Comparison of ENCODE assay signal across 9 mouse cellular contexts in the genomic region with DNA sequence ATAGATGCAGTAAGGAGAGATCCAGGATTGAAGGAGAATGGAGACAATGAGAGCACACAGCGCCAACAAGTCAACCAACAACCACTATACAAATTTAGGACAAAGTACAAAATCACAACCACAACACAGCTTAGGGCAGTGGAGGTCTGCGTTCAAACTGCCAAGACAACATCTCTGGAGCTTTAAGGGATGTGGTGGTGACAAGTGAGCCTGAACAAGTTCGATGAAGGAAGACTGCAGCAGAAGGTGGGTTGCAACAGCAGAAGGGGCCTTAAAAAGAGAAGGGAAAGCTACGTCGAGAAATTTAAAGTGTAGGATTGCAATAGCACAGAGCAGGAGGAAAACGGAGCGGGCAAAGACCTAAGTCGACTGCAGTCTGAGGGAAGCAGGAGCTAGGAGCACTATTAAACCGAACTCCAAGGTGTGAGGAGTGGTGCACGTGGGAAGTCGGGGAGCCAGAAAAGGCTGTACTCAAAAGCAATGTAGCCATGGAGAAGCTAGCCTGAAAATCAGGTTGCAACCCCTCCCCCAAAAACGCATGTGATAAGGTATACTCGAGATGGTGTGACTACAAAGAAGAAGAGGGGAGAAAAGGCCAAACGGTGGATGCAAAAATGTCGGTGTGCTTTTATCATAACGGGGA. TPM values are rescaled to one million over a fixed set of nuclear protein-coding genes. Genes with fewer than 3 reads are reported as not detected.
DNase-seq lines count a peak whose midpoint lies in the region; ATAC-seq lines count a peak whose summit lies in the region.
"Had no signal": no experiment of that assay in that cellular context is flagged by ENCODE, and none has a peak within 500 bp of the region (broad histone marks: within the 10 kb centered on the region; RNA-seq: fewer than 3 reads in every experiment).

No protein-coding gene starts in this region.

- H3K9me3 ChIP-seq in forebrain, embryonic 11.5 days (ENCODE audit: control insufficient read depth, low read length), result no peaks in the 10 kb centered on the region
- no peaks in the 10 kb centered on the region for H3K9me3 ChIP-seq in intestine, embryonic 15.5 days
- H3K9me3 ChIP-seq in limb, embryonic 11.5 days (ENCODE audit: control insufficient read depth, low read length), result no peaks in the 10 kb centered on the region
- no peaks in the 10 kb centered on the region for H3K9me3 ChIP-seq in neural tube, embryonic 11.5 days (ENCODE audit: control insufficient read depth, low read length)

- peak overlapping the region; percentile 62 for H3K4me3 ChIP-seq in forebrain, embryonic 11.5 days (ENCODE audit: low read depth, low read length)
- H3K4me3 ChIP-seq in intestine, embryonic 15.5 days (replicated peaks), result peak overlapping the region; percentile 85
- H3K4me3 ChIP-seq in limb, embryonic 11.5 days (ENCODE audit: low read depth, low read length), result peak overlapping the region; percentile 88
- H3K4me3 ChIP-seq in neural tube, embryonic 11.5 days (ENCODE audit: low read depth, low read length), result peak overlapping the region; percentile 88

- no peak for ATAC-seq in forebrain, embryonic 11.5 days (replicated peaks; ENCODE audit: low FRiP score)
- ATAC-seq in intestine, embryonic 15.5 days, result no peak
- ATAC-seq in limb, embryonic 11.5 days (ENCODE audit: insufficient number of reproducible peaks, low FRiP score, low TSS enrichment, low read depth), result no peak
- ATAC-seq in neural tube, embryonic 11.5 days (ENCODE audit: insufficient read depth, low FRiP score, low TSS enrichment), result no peak

- peak; percentile 21 for DNase-seq in adrenal gland, postnatal 14 days
- no peak for DNase-seq in adrenal gland, postnatal 4 days (ENCODE audit: low spot score in 2 of 2)
- DNase-seq in R1 (ENCODE audit: low read depth, low spot score), result peak; percentile 40
- DNase-seq in forebrain, embryonic 11.5 days (ENCODE audit: low spot score), result peak; percentile 51
- DNase-seq in limb, embryonic 11.5 days (ENCODE audit: low spot score), result peak; percentile 46
- DNase-seq in neural tube, embryonic 11.5 days (ENCODE audit: low spot score), result no peak
- no peak for DNase-seq in gastrocnemius, adult 8-10 months (ENCODE audit: low spot score in 2 of 2)

- H3K27me3 ChIP-seq in forebrain, embryonic 11.5 days (ENCODE audit: control insufficient read depth, insufficient read depth, low read length), result no peaks in the 10 kb centered on the region
- no peaks in the 10 kb centered on the region for H3K27me3 ChIP-seq in intestine, embryonic 15.5 days (replicated peaks)
- H3K27me3 ChIP-seq in limb, embryonic 11.5 days (ENCODE audit: control insufficient read depth, insufficient read depth, low read length), result no peaks in the 10 kb centered on the region
- no peaks in the 10 kb centered on the region for H3K27me3 ChIP-seq in neural tube, embryonic 11.5 days (ENCODE audit: control insufficient read depth, insufficient read depth, low read length)
- H3K27me3 ChIP-seq: Patski had no signal

- 3% methylated on average over 16 of the region's 16 CpGs for WGBS in forebrain, embryonic 11.5 days
- 4% methylated on average over 16 of the region's 16 CpGs for WGBS in intestine, embryonic 15.5 days
- 4% methylated on average over 16 of the region's 16 CpGs for WGBS in limb, embryonic 11.5 days
- 3% methylated on average over 16 of the region's 16 CpGs for WGBS in neural tube, embryonic 11.5 days

- no peak overlapping the region for H3K27ac ChIP-seq in forebrain, embryonic 11.5 days (ENCODE audit: low read depth, low read length)
- 0 out of 2 replicates have a peak overlapping the region, but pooled peaks have one; percentile 19 for H3K27ac ChIP-seq in intestine, embryonic 15.5 days
- no peak overlapping the region; the same call in 1 of the 2 replicates for H3K27ac ChIP-seq in limb, embryonic 11.5 days (replicated peaks; ENCODE audit: low read depth, low read length)
- H3K27ac ChIP-seq in neural tube, embryonic 11.5 days (ENCODE audit: low read depth, low read length), result no peak overlapping the region

- H3K4me2 ChIP-seq in forebrain, embryonic 11.5 days (ENCODE audit: low read depth, low read length, severe bottlenecking), result peak overlapping the region; percentile 58
- H3K4me2 ChIP-seq in intestine, embryonic 15.5 days (replicated peaks), result peak overlapping the region; percentile 80
- peak overlapping the region; percentile 81 for H3K4me2 ChIP-seq in limb, embryonic 11.5 days (ENCODE audit: low read depth, severe bottlenecking)
- peak overlapping the region; percentile 83 for H3K4me2 ChIP-seq in neural tube, embryonic 11.5 days (ENCODE audit: low read depth)

- H3K9ac ChIP-seq in forebrain, embryonic 11.5 days (ENCODE audit: low read length), result peak overlapping the region; percentile 86
- peak overlapping the region; percentile 88 for H3K9ac ChIP-seq in intestine, embryonic 15.5 days
- H3K9ac ChIP-seq in limb, embryonic 11.5 days (ENCODE audit: low read length), result peak overlapping the region; percentile 92
- H3K9ac ChIP-seq in neural tube, embryonic 11.5 days (ENCODE audit: low read length), result peak overlapping the region; percentile 92

- peaks cover 5% of the 10 kb centered on the region; the same call in 1 of the 2 replicates for H3K4me1 ChIP-seq in forebrain, embryonic 11.5 days (replicated peaks; ENCODE audit: control insufficient read depth, insufficient read depth, low read length)
- peaks cover 9% of the 10 kb centered on the region; the same call in 1 of the 2 replicates for H3K4me1 ChIP-seq in intestine, embryonic 15.5 days (replicated peaks)
- H3K4me1 ChIP-seq in limb, embryonic 11.5 days (ENCODE audit: control insufficient read depth, insufficient read depth, low read length), result no peaks in the 10 kb centered on the region
- H3K4me1 ChIP-seq in neural tube, embryonic 11.5 days (ENCODE audit: control insufficient read depth, insufficient read depth, low read length), result no peaks in the 10 kb centered on the region; the same call in 1 of the 2 replicates

- no peaks in the 10 kb centered on the region for H3K36me3 ChIP-seq in forebrain, embryonic 11.5 days (ENCODE audit: control insufficient read depth, insufficient read depth, low read length)
- H3K36me3 ChIP-seq in intestine, embryonic 15.5 days, result no peaks in the 10 kb centered on the region
- no peaks in the 10 kb centered on the region for H3K36me3 ChIP-seq in limb, embryonic 11.5 days (ENCODE audit: control insufficient read depth, insufficient read depth, low read length)
- no peaks in the 10 kb centered on the region for H3K36me3 ChIP-seq in neural tube, embryonic 11.5 days (ENCODE audit: control insufficient read depth, insufficient read depth, low read length)

RNA-seq across cellular contexts. Expression of a gene that starts 1.3 kb away (rescaled TPM):
- 35.7 and 37.5 TPM in 2 replicates for total RNA-seq in adrenal gland, postnatal 14 days (2021)
- total RNA-seq in adrenal gland, postnatal 4 days (2021), result 10 to 100 TPM; 39.0 to 40.4 TPM
- 46.9 and 48.5 TPM in 2 replicates for polyA plus RNA-seq in forebrain, embryonic 11.5 days (2014; fragmentation: Nextera tagmentation; extraction: Ambion mirVana)
- polyA plus RNA-seq in intestine, embryonic 15.5 days (2015; fragmentation: Nextera tagmentation; extraction: Ambion mirVana), result 35.5 and 36.2 TPM in 2 replicates
- polyA plus RNA-seq in limb, embryonic 11.5 days (2014; fragmentation: Nextera tagmentation; extraction: Ambion mirVana), result 35.1 and 35.9 TPM in 2 replicates
- 36.4 and 39.9 TPM in 2 replicates for polyA plus RNA-seq in neural tube, embryonic 11.5 days (2014; fragmentation: Nextera tagmentation; extraction: Ambion mirVana)
- 10 to 100 TPM; 33.6 to 45.8 (median 36.6) TPM for total RNA-seq in gastrocnemius, adult 8-10 months (2022)

Comparison
In these comparisons a context has a peak if more than half of its experiments do, and no peak if none do; other contexts are left out.
1. DNase-seq: peak in adrenal gland, postnatal 14 days (single experiment), R1 (single experiment), forebrain, embryonic 11.5 days (single experiment) and limb, embryonic 11.5 days (single experiment); none in adrenal gland, postnatal 4 days (0 of 2), neural tube, embryonic 11.5 days (single experiment) and gastrocnemius, adult 8-10 months (0 of 2).
2. Peak in every context shown above with its lines, with median percentiles within 50 percentile points of each other: H3K4me2 ChIP-seq, H3K4me3 ChIP-seq and H3K9ac ChIP-seq.